Mouse (Mus musculus): ENCODE data around the gene Drap1. TPM values are rescaled to one million over a fixed set of nuclear protein-coding genes. Genes with fewer than 3 reads are reported as not detected.
A peak's percentile ranks its signal among the peaks of the same experiment; 100 is the strongest.

The Drap1 gene
- polyA plus RNA-seq, 1 experiment from 2014 or later, result 219 TPM

DNA sequence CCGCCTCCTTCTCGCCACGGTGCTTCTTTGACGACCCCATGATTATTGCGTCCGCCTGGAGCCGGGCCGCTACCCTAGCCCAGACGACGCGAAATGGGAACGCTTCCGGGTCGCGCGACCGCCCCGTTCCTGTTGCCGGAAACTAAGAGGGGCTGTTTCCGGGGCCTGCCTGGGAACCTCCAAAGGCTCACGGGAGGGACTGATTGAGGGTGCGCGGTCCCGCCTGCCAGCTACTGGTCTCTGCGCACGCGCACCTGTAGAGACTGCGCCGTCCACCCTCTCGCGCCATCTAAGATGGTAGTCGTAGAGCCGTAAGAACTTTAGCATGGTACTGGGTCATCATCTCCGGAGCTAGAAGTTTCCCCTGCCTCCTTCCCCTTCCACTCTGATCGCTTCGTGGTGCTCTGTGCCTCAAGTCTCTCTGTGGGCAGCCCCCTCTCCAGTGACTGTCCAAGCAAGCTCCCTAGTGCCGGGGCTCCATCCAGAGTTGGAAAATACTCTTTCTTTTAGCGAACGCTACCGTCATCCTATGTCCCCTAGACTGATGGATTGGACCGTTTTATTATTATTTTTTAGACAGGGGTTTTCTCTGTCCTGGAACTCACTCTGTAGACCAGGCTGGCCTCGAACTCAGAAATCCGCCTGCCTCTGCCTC is 36.1 kb downstream of the Drap1 start, which contains the start of gene Sart1:
Sart1 (minus strand) TSS at position 116 of the 655 bp plus-strand sequence.
- Histone ChIP-seq H3K4me2 (ENCODE audit: low read depth, low read length) (peak within 1 kb of the TSS; percentile 95), H3K36me3 (ENCODE audit: control insufficient read depth, insufficient read depth) (peaks cover 15% of the 10 kb centered on the region), H3K4me3 (ENCODE audit: low read length) (peak within 1 kb of the TSS; percentile 99), H3K27me3 (ENCODE audit: control insufficient read depth, insufficient read depth, low read length) (no peaks in the 10 kb centered on the region), H3K27ac (ENCODE audit: low read length) (peak within 1 kb of the TSS; percentile 88), H3K9ac (ENCODE audit: low read length) (peak within 1 kb of the TSS; percentile 95), H3K4me1 (ENCODE audit: control insufficient read depth, insufficient read depth, low read length) (peaks cover 32% of the 10 kb centered on the region), H3K9me3 (replicated peaks; ENCODE audit: control insufficient read depth, low read length) (no peaks in the 10 kb centered on the region)
- 1% methylated on average over 43 of the region's 43 CpGs for WGBS
- ATAC-seq (replicated peaks; ENCODE audit: extremely low read depth, insufficient read depth, low FRiP score), result peak; percentile 96

DNA sequence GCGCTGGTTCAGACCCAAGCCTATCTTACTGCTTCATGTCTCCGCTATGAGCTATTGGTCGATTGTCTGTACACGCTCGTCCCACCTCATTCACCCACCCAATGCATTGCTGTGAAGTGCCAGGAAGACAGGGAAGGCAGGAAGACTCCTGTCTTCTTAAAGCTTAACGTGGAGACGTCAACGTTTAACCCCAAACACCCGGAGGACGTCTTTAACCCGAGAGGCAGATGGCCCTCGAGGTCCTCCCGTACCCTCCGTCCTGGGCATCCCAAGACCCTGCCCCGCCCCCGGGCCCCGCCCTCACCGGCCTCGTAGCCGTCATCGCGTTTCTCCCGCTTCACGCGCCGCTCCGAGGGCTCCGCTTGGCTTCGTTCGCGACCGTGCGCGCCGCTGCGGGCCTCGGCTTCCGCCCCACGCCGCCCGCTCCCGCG is 36.8 kb downstream of the Drap1 start:
- Histone ChIP-seq H3K9ac (ENCODE audit: low read length) (peak overlapping the region; percentile 95), H3K27me3 (ENCODE audit: control insufficient read depth, insufficient read depth, low read length) (no peaks in the 10 kb centered on the region), H3K27ac (ENCODE audit: low read length) (peak overlapping the region; percentile 85), H3K4me2 (ENCODE audit: low read depth, low read length) (peak overlapping the region; percentile 95), H3K36me3 (ENCODE audit: control insufficient read depth, insufficient read depth) (peaks cover 22% of the 10 kb centered on the region), H3K9me3 (replicated peaks; ENCODE audit: control insufficient read depth, low read length) (no peaks in the 10 kb centered on the region), H3K4me1 (ENCODE audit: control insufficient read depth, insufficient read depth, low read length) (peaks cover 32% of the 10 kb centered on the region), H3K4me3 (ENCODE audit: low read length) (peak overlapping the region; percentile 99)
- WGBS, result under 1% methylated on average over 43 of the region's 43 CpGs
- ATAC-seq (replicated peaks; ENCODE audit: extremely low read depth, insufficient read depth, low FRiP score), result peak; percentile 38; the same call in 1 of the 2 replicates

DNA sequence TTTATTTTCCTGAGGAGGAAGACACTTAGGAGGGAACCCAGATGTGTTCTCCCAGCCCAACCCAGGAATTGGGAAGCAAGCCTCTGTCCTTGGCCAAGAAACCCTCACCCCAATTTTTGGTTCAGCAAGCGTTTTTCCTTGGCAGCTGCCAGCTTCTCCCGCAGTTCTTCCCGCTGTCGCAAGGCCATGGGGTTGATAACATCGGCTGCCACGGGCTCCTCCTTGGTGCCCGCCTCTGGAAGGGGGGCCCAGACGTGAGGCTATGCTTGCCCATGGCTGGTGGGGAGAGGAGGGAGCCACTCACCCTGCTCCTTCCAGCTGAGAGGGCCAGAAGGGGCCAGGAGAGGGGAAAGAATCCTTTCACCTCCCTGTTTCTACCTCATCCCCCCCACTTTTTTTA is 40.1 kb downstream of the Drap1 start:
- ATAC-seq (replicated peaks; ENCODE audit: extremely low read depth, insufficient read depth, low FRiP score), result no peak
- Histone ChIP-seq H3K27me3 (ENCODE audit: control insufficient read depth, insufficient read depth, low read length) (no peaks in the 10 kb centered on the region), H3K4me2 (ENCODE audit: low read depth, low read length) (no peak overlapping the region), H3K4me1 (ENCODE audit: control insufficient read depth, insufficient read depth, low read length) (peaks cover 20% of the 10 kb centered on the region), H3K9ac (ENCODE audit: low read length) (no peak overlapping the region), H3K9me3 (replicated peaks; ENCODE audit: control insufficient read depth, low read length) (no peaks in the 10 kb centered on the region), H3K36me3 (ENCODE audit: control insufficient read depth, insufficient read depth) (peaks cover 52% of the 10 kb centered on the region), H3K27ac (ENCODE audit: low read length) (no peak overlapping the region), H3K4me3 (ENCODE audit: low read length) (no peak overlapping the region)
- 84% methylated on average over 8 of the region's 8 CpGs for WGBS

DNA sequence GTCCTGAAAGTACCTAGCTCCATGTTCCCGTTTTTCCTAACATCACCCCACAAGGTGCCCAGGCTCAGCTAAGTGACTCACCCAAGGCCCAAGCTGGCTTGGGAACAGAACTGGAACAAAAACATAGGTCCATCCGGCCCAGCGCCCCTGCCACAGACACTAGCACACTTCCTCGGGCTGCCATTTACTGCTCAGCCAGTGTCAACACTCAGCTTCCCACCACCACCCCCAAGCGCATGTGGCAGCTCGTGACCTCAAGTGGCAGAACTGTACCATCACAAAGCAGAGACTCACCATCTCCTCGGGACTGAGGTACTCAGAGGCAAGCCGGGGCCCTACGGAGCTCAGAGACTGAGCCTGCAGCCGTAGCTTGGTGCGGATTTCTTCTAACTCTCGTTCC is 41.5 kb downstream of the Drap1 start:
- WGBS, result 89% methylated on average over 12 of the region's 12 CpGs
- Histone ChIP-seq H3K27me3 (ENCODE audit: control insufficient read depth, insufficient read depth, low read length) (no peaks in the 10 kb centered on the region), H3K4me2 (ENCODE audit: low read depth, low read length) (no peak overlapping the region), H3K36me3 (ENCODE audit: control insufficient read depth, insufficient read depth) (peaks cover 65% of the 10 kb centered on the region), H3K9ac (ENCODE audit: low read length) (no peak overlapping the region), H3K9me3 (replicated peaks; ENCODE audit: control insufficient read depth, low read length) (no peaks in the 10 kb centered on the region), H3K4me3 (ENCODE audit: low read length) (no peak overlapping the region), H3K4me1 (ENCODE audit: control insufficient read depth, insufficient read depth, low read length) (peaks cover 15% of the 10 kb centered on the region), H3K27ac (ENCODE audit: low read length) (no peak overlapping the region)
- ATAC-seq (replicated peaks; ENCODE audit: extremely low read depth, insufficient read depth, low FRiP score), result no peak

DNA sequence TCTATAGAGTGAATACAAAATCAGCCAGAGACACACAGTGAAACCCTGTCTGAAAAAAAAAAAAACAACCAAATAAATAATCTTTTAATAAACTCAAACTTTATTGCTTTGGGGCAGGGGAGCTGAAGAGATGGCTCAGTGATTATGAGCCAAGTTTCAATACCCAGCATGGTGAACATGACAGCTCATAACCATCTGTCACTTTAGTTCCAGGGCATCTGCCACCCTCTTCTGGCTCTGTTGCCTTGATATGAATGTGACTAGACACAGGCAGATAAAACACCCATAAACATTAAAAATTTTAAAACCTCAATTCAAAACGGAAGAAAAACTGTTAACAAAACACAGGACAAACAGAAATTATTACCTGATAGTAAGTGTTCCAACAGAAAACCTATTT is 47.3 kb downstream of the Drap1 start:
- no peaks in the 10 kb centered on the region for H3K9me3 ChIP-seq (replicated peaks; ENCODE audit: control insufficient read depth, low read length)
- H3K27me3 ChIP-seq (ENCODE audit: control insufficient read depth, insufficient read depth, low read length), result no peaks in the 10 kb centered on the region
- no peak overlapping the region for H3K27ac ChIP-seq (ENCODE audit: low read length)
- H3K4me3 ChIP-seq (ENCODE audit: low read length), result no peak overlapping the region
- no peak overlapping the region for H3K4me2 ChIP-seq (ENCODE audit: low read depth, low read length)
- H3K36me3 ChIP-seq (ENCODE audit: control insufficient read depth, insufficient read depth), result peaks cover 53% of the 10 kb centered on the region
- ATAC-seq (replicated peaks; ENCODE audit: extremely low read depth, insufficient read depth, low FRiP score), result no peak
- 93% methylated on average over 1 of the region's 1 CpGs for WGBS
- no peak overlapping the region for H3K9ac ChIP-seq (ENCODE audit: low read length)
- no peaks in the 10 kb centered on the region for H3K4me1 ChIP-seq (ENCODE audit: control insufficient read depth, insufficient read depth, low read length)

DNA sequence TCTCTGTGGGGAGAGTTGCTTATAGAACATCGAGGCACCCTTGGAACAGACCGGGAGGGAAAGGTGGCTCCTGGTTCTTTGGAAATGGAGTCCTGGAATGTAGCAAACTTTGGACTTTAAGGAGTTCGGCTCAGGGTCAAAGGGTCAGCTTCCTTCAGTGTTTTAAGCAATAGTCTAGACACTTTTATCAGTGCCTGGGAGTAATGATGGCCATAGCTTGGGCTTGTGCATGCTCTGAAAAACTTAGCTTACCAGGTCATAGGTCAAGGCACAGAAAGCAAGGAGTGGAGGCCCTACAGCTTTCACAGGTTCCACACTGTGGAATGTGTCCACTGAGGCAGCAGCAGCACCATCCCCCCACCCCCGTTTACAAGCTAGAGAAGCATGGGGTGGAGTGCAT is 50.0 kb downstream of the Drap1 start:
- Histone ChIP-seq H3K4me2 (ENCODE audit: low read depth, low read length) (no peak overlapping the region), H3K4me3 (ENCODE audit: low read length) (no peak overlapping the region), H3K27ac (ENCODE audit: low read length) (no peak overlapping the region), H3K27me3 (ENCODE audit: control insufficient read depth, insufficient read depth, low read length) (no peaks in the 10 kb centered on the region), H3K36me3 (ENCODE audit: control insufficient read depth, insufficient read depth) (peaks cover 52% of the 10 kb centered on the region), H3K9me3 (replicated peaks; ENCODE audit: control insufficient read depth, low read length) (no peaks in the 10 kb centered on the region), H3K9ac (ENCODE audit: low read length) (no peak overlapping the region; the same call in 1 of the 2 replicates), H3K4me1 (ENCODE audit: control insufficient read depth, insufficient read depth, low read length) (no peaks in the 10 kb centered on the region)
- WGBS, result 68% methylated on average over 4 of the region's 4 CpGs
- ATAC-seq (replicated peaks; ENCODE audit: extremely low read depth, insufficient read depth, low FRiP score), result no peak

DNA sequence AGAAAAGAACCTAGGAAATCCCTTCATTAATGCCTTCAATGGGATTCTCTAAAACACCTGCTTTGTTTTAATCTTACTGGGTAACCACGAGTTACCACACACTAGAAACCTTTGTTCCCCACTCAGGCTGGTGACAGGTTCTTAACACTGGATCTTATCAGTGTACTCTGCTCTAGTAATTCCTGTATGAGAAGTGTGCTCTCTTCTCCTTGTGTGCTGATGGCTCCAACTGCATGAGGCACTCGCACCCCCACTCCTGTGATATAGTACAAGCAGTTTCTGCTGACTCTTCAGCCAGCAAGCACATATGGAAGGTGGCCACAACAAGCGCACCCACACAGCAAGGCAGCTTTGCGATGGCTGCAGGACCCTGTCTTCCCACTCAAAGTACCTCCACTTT is 50.6 kb downstream of the Drap1 start:
- no peak for ATAC-seq (replicated peaks; ENCODE audit: extremely low read depth, insufficient read depth, low FRiP score)

More for the DNA sequence above, 50.6 kb downstream of the Drap1 start:
- no peak overlapping the region for H3K4me2 ChIP-seq (ENCODE audit: low read depth, low read length)
- WGBS, result 70% methylated on average over 4 of the region's 4 CpGs
- H3K4me3 ChIP-seq (ENCODE audit: low read length), result no peak overlapping the region
- H3K27me3 ChIP-seq (ENCODE audit: control insufficient read depth, insufficient read depth, low read length), result no peaks in the 10 kb centered on the region
- H3K4me1 ChIP-seq (ENCODE audit: control insufficient read depth, insufficient read depth, low read length), result no peaks in the 10 kb centered on the region
- no peak overlapping the region for H3K9ac ChIP-seq (ENCODE audit: low read length)
- H3K27ac ChIP-seq (ENCODE audit: low read length), result no peak overlapping the region
- peaks cover 51% of the 10 kb centered on the region for H3K36me3 ChIP-seq (ENCODE audit: control insufficient read depth, insufficient read depth)
- H3K9me3 ChIP-seq (replicated peaks; ENCODE audit: control insufficient read depth, low read length), result no peaks in the 10 kb centered on the region

Other genes starting within 250 kb of the Drap1 start
- gene Pacs1, start 151.9 kb downstream of the Drap1 start, polyA plus RNA-seq (2015; fragmentation: Nextera tagmentation; extraction: Ambion mirVana), result 15.5 and 18.0 TPM in 2 replicates
- gene Sf3b2, start 129.5 kb downstream of the Drap1 start, polyA plus RNA-seq (2015; fragmentation: Nextera tagmentation; extraction: Ambion mirVana), result 210 and 211 TPM in 2 replicates
- 7.3 and 7.7 TPM in 2 replicates for gene Gal3st3, start 126.6 kb downstream of the Drap1 start, polyA plus RNA-seq (2015; fragmentation: Nextera tagmentation; extraction: Ambion mirVana)
- not detected in 2 replicates for gene Catsper1, start 89.2 kb downstream of the Drap1 start, polyA plus RNA-seq (2015; fragmentation: Nextera tagmentation; extraction: Ambion mirVana)
- 1.00 and 2.1 TPM in 2 replicates for gene Cst6, start 75.4 kb downstream of the Drap1 start, polyA plus RNA-seq (2015; fragmentation: Nextera tagmentation; extraction: Ambion mirVana)
- gene Eif1ad, start 58.2 kb downstream of the Drap1 start, polyA plus RNA-seq (2015; fragmentation: Nextera tagmentation; extraction: Ambion mirVana), result 44.5 and 45.2 TPM in 2 replicates
- gene Banf1, start 57.8 kb downstream of the Drap1 start, polyA plus RNA-seq (2015; fragmentation: Nextera tagmentation; extraction: Ambion mirVana), result 441 and 465 TPM in 2 replicates
- 49.6 and 54.7 TPM in 2 replicates for gene Sart1, start 36.3 kb downstream of the Drap1 start, polyA plus RNA-seq (2015; fragmentation: Nextera tagmentation; extraction: Ambion mirVana)
- gene Tsga10ip, start 22.5 kb downstream of the Drap1 start, polyA plus RNA-seq (2015; fragmentation: Nextera tagmentation; extraction: Ambion mirVana), result 1.6 and 2.1 TPM in 2 replicates
- 34.6 and 41.8 TPM in 2 replicates for gene AI837181, start 165 bp upstream of the Drap1 start, polyA plus RNA-seq (2015; fragmentation: Nextera tagmentation; extraction: Ambion mirVana)
- gene Fosl1, start 22.6 kb upstream of the Drap1 start, polyA plus RNA-seq (2015; fragmentation: Nextera tagmentation; extraction: Ambion mirVana), result 0.16 TPM in 1 of 2 replicates, not detected in the other
- gene Ccdc85b, start 32.9 kb upstream of the Drap1 start, polyA plus RNA-seq (2015; fragmentation: Nextera tagmentation; extraction: Ambion mirVana), result 7.6 and 8.0 TPM in 2 replicates
- 108 TPM in 2 replicates for gene Fibp, start 35.6 kb upstream of the Drap1 start, polyA plus RNA-seq (2015; fragmentation: Nextera tagmentation; extraction: Ambion mirVana)
- gene Ctsw, start 43.5 kb upstream of the Drap1 start, polyA plus RNA-seq (2015; fragmentation: Nextera tagmentation; extraction: Ambion mirVana), result 3.1 and 7.4 TPM in 2 replicates
- 62.7 and 76.1 TPM in 2 replicates for gene Efemp2, start 49.0 kb upstream of the Drap1 start, polyA plus RNA-seq (2015; fragmentation: Nextera tagmentation; extraction: Ambion mirVana)
- 50.1 and 52.9 TPM in 2 replicates for gene Mus81, start 63.4 kb upstream of the Drap1 start, polyA plus RNA-seq (2015; fragmentation: Nextera tagmentation; extraction: Ambion mirVana)
- gene Cfl1, start 65.5 kb upstream of the Drap1 start, polyA plus RNA-seq (2015; fragmentation: Nextera tagmentation; extraction: Ambion mirVana), result 1,696 and 1,829 TPM in 2 replicates
- not detected in 2 replicates for gene 1700020D05Rik, start 78.8 kb upstream of the Drap1 start, polyA plus RNA-seq (2015; fragmentation: Nextera tagmentation; extraction: Ambion mirVana)
- 17.2 and 18.3 TPM in 2 replicates for gene Snx32, start 85.6 kb upstream of the Drap1 start, polyA plus RNA-seq (2015; fragmentation: Nextera tagmentation; extraction: Ambion mirVana)
- gene Ovol1, start 135.7 kb upstream of the Drap1 start, polyA plus RNA-seq (2015; fragmentation: Nextera tagmentation; extraction: Ambion mirVana), result 0.54 and 0.61 TPM in 2 replicates
- gene Ap5b1, start 143.0 kb upstream of the Drap1 start, polyA plus RNA-seq (2015; fragmentation: Nextera tagmentation; extraction: Ambion mirVana), result 3.8 and 4.0 TPM in 2 replicates
- gene Rnaseh2c, start 176.9 kb upstream of the Drap1 start, polyA plus RNA-seq (2015; fragmentation: Nextera tagmentation; extraction: Ambion mirVana), result 76.7 and 80.0 TPM in 2 replicates
- gene Kat5, start 185.3 kb upstream of the Drap1 start, polyA plus RNA-seq (2015; fragmentation: Nextera tagmentation; extraction: Ambion mirVana), result 30.3 and 31.8 TPM in 2 replicates
- gene Rela, start 212.5 kb upstream of the Drap1 start, polyA plus RNA-seq (2015; fragmentation: Nextera tagmentation; extraction: Ambion mirVana), result 37.7 and 38.2 TPM in 2 replicates
- 23.5 and 24.9 TPM in 2 replicates for gene Sipa1, start 238.7 kb upstream of the Drap1 start, polyA plus RNA-seq (2015; fragmentation: Nextera tagmentation; extraction: Ambion mirVana)